In genomic region chr2:167345508-167346164, GRCm38 (mm10) we compare ENCODE assay signal across 12 mouse cellular contexts. TPM values are rescaled to one million over a fixed set of nuclear protein-coding genes. Genes with fewer than 3 reads are reported as not detected.
DNase-seq lines count a peak whose midpoint lies in the region; ATAC-seq lines count a peak whose summit lies in the region.
"Had no signal": no experiment of that assay in that cellular context is flagged by ENCODE, and none has a peak within 500 bp of the region (broad histone marks: within the 10 kb centered on the region; RNA-seq: fewer than 3 reads in every experiment).

No protein-coding gene starts in this region.

- no peaks in the 10 kb centered on the region for H3K9me3 ChIP-seq in kidney, embryonic 16.5 days (ENCODE audit: low read length)
- H3K9me3 ChIP-seq in liver, embryonic 13.5 days (replicated peaks) = no peaks in the 10 kb centered on the region
- H3K9me3 ChIP-seq: embryonic facial prominence, embryonic 10.5 days had no signal

- no peak for ATAC-seq in kidney, embryonic 16.5 days (ENCODE audit: low FRiP score, low TSS enrichment)
- ATAC-seq in liver, embryonic 13.5 days (ENCODE audit: low read depth) = no peak
- ATAC-seq: activated CD4-positive, CD25-positive, alpha-beta regulatory T cell, adult 4 months had no signal

- no peaks in the 10 kb centered on the region for H3K27me3 ChIP-seq in kidney, embryonic 16.5 days (ENCODE audit: insufficient read depth, low read length)
- H3K27me3 ChIP-seq in liver, embryonic 13.5 days = peaks cover 53% of the 10 kb centered on the region

- H3K4me1 ChIP-seq in kidney, embryonic 16.5 days (ENCODE audit: insufficient read depth, low read length) = peaks cover 47% of the 10 kb centered on the region
- peaks cover 89% of the 10 kb centered on the region for H3K4me1 ChIP-seq in liver, embryonic 13.5 days (replicated peaks)

- H3K4me3 ChIP-seq in kidney, embryonic 16.5 days (ENCODE audit: low read length) = no peak overlapping the region
- H3K4me3 ChIP-seq in liver, embryonic 13.5 days (replicated peaks) = no peak overlapping the region
- H3K4me3 ChIP-seq: embryonic facial prominence, embryonic 10.5 days had no signal

- H3K36me3 ChIP-seq in kidney, embryonic 16.5 days (ENCODE audit: insufficient read depth, low read length) = no peaks in the 10 kb centered on the region
- no peaks in the 10 kb centered on the region for H3K36me3 ChIP-seq in liver, embryonic 13.5 days
- H3K36me3 ChIP-seq: embryonic facial prominence, embryonic 10.5 days had no signal

- H3K4me2 ChIP-seq in kidney, embryonic 16.5 days (replicated peaks; ENCODE audit: low read depth, low read length) = no peak overlapping the region
- peak overlapping the region; percentile 70 for H3K4me2 ChIP-seq in liver, embryonic 13.5 days

- H3K9ac ChIP-seq in kidney, embryonic 16.5 days (replicated peaks; ENCODE audit: low read length) = no peak overlapping the region
- 0 out of 2 replicates have a peak overlapping the region, but pooled peaks have one; percentile 5 for H3K9ac ChIP-seq in liver, embryonic 13.5 days

- WGBS in kidney, embryonic 16.5 days = 31% methylated on average over 7 of the region's 7 CpGs
- 42% methylated on average over 7 of the region's 7 CpGs for WGBS in liver, embryonic 13.5 days (ENCODE audit: insufficient replicate concordance)

- H3K27ac ChIP-seq in kidney, embryonic 16.5 days (ENCODE audit: low read length) = peak overlapping the region; percentile 68
- H3K27ac ChIP-seq in liver, embryonic 13.5 days = peak overlapping the region; percentile 7; the same call in 1 of the 2 replicates
- H3K27ac ChIP-seq: embryonic facial prominence, embryonic 10.5 days had no signal

- DNase-seq in kidney, postnatal 25 days = no peak
- peak; percentile 24 for DNase-seq in 3T3-L1 (ENCODE audit: low read depth, low spot score)
- DNase-seq in 416B (ENCODE audit: low read depth) = peak; percentile 31
- DNase-seq in liver, embryonic 13.5 days = no peak
- no peak for DNase-seq in adrenal gland, adult 18-20 months (ENCODE audit: low spot score in 2 of 2)
- no peak for DNase-seq in embryo, embryonic 10.5 days (ENCODE audit: low spot score)
- DNase-seq: cerebellum, postnatal 10 days; kidney, postnatal 36 days; thymus, postnatal 25 days had no signal

RNA-seq across cellular contexts. Expression of gene B4galt5, which starts 3.3 kb away (rescaled TPM):
- polyA plus RNA-seq in kidney, embryonic 16.5 days (2015; fragmentation: Nextera tagmentation; extraction: Ambion mirVana) = 8.9 and 9.4 TPM in 2 replicates
- polyA plus RNA-seq in liver, embryonic 13.5 days (2015; fragmentation: Nextera tagmentation; extraction: Ambion mirVana) = 2.9 and 3.2 TPM in 2 replicates
- 100 to 1,000 TPM in 1 of 2 experiments, 10 to 100 TPM in 1; 74.7 to 123 TPM for total RNA-seq in adrenal gland, adult 18-20 months (2021)

Comparison
In these comparisons a context has a peak if more than half of its experiments do, and no peak if none do; other contexts are left out.
1. DNase-seq: peak in 3T3-L1 (single experiment) and 416B (single experiment); none in kidney, postnatal 25 days (0 of 2), liver, embryonic 13.5 days (single experiment), adrenal gland, adult 18-20 months (0 of 2) and embryo, embryonic 10.5 days (single experiment).